Mouse (Mus musculus) E14TG2a.4 (cell line): ENCODE measurements around the gene Larp4b.

Experiments used
- CTCF ChIP-seq: conservative IDR thresholded peaks from 2 replicates; pipeline ENCODE4 v1.5.1; 2014; ENCODE audit warnings: low read length
- NANOG ChIP-seq: IDR thresholded peaks from 2 replicates; pipeline ENCODE4 v1.6.1; 2014; ENCODE audit warnings: borderline replicate concordance, low read length, mixed read lengths
- POU5F1 ChIP-seq: IDR thresholded peaks from 2 replicates; pipeline ENCODE4 v1.6.1; 2014; ENCODE audit warnings: low read length, borderline replicate concordance

- TF ChIP-seq CTCF (no peak), POU5F1 (no peak), NANOG (no peak)
Observed at GRCm38 (mm10) chr13:9198728-9199464, 105.2 kb downstream of the Larp4b start.
